Mouse (Mus musculus) lung, embryonic 14.5 days (tissue): Measurements from ENCODE around the gene Qdpr. TPM values are rescaled to one million over a fixed set of nuclear protein-coding genes. Genes with fewer than 3 reads are reported as not detected.

Source experiments
- ATAC-seq: fragments of 200-750 bp; cut with Nextera tagmentation; 2 replicates; pipeline ENCODE4 v1.8.0; 2017; ENCODE audit warnings: mild to moderate bottlenecking, moderate TSS enrichment, moderate library complexity; ENCODE audit not compliant: insufficient read depth
- DNase-seq: peaks from one replicate; pipeline ENCODE4 v3.0.0-alpha.2; 2015
- H3K27ac ChIP-seq: fragments of 300-500 bp; sonication (generic); 2 replicates; pipeline ENCODE4 v1.5.1; 2014; ENCODE audit warnings: low read depth, mild to moderate bottlenecking, moderate library complexity
- H3K27me3 ChIP-seq: fragments of 300-500 bp; sonication (generic); 2 replicates; pipeline ENCODE4 v1.6.1; 2014; ENCODE audit warnings: low read length, control low read depth; ENCODE audit not compliant: insufficient read depth
- H3K36me3 ChIP-seq: fragments of 300-500 bp; sonication (generic); 2 replicates; pipeline ENCODE4 v1.6.1; 2014; ENCODE audit warnings: control low read depth; ENCODE audit not compliant: insufficient read depth
- H3K4me1 ChIP-seq: fragments of 300-500 bp; sonication (generic); 2 replicates; pipeline ENCODE4 v1.6.1; 2014; ENCODE audit warnings: antibody characterized with exemption, control low read depth; ENCODE audit not compliant: insufficient read depth
- H3K4me2 ChIP-seq: fragments of 300-500 bp; sonication (generic); 2 replicates; pipeline ENCODE4 v1.6.1; 2014; ENCODE audit warnings: mild to moderate bottlenecking
- H3K4me3 ChIP-seq: fragments of 300-500 bp; sonication (generic); 2 replicates; pipeline ENCODE4 v1.5.1; 2014; ENCODE audit warnings: low read depth, low read length
- H3K9ac ChIP-seq: fragments of 300-500 bp; sonication (generic); 2 replicates; pipeline ENCODE4 v1.6.1; 2014
- H3K9me3 ChIP-seq: fragments of 300-500 bp; sonication (generic); 2 replicates; pipeline ENCODE4 v1.6.1; 2016; ENCODE audit warnings: low read depth, low read length, control low read depth
- CTCF ChIP-seq: IDR thresholded peaks from 2 replicates; pipeline ENCODE4 v1.5.1; 2016; ENCODE audit warnings: antibody characterized with exemption, low read depth
- WGBS: fragments of 180-500 bp; shearing (Covaris S2); extraction: QIAGEN DNeasy Blood & Tissue Kit; methylation state at CpG from one replicate; pipeline ENCODE4 v1.1.7; 2014; 5-methylcytosine and 5-hydroxymethylcytosine counted together
- polyA plus RNA-seq: library from polyadenylated mRNA; unstranded; fragments of >200 nt; fragmentation: Nextera tagmentation; extraction: Ambion mirVana; gene quantifications from 2 replicates; pipeline ENCODE4 v1.2.1, GENCODE M21; 2014

Qdpr gene
- polyA plus RNA-seq, 1 experiment from 2014 or later: 122 TPM

GRCm38 (mm10) chr5:45494093-45494755, 44.2 kb upstream of the Qdpr start:
- peaks cover 39% of the 10 kb centered on the region for H3K36me3 ChIP-seq
- peak overlapping the region; percentile 82; the same call in 1 of the 2 replicates for H3K27ac ChIP-seq
- peak overlapping the region; percentile 77 for H3K4me3 ChIP-seq
- H3K4me1 ChIP-seq: no peaks in the 10 kb centered on the region
- H3K9me3 ChIP-seq: no peaks in the 10 kb centered on the region
- H3K27me3 ChIP-seq: no peaks in the 10 kb centered on the region
- TF ChIP-seq CTCF: no peak
- peak overlapping the region; percentile 87 for H3K4me2 ChIP-seq
- WGBS: 43% methylated on average over 9 of the region's 9 CpGs
- no peak for DNase-seq
- ATAC-seq: no peak; the same call in 1 of the 2 replicates
- H3K9ac ChIP-seq: peak overlapping the region; percentile 70

GRCm38 (mm10) chr5:45493191-45494092, 43.4 kb upstream of the Qdpr start, which contains the start of gene Lap3:
Gene Lap3, plus strand, starts transcription at chr5:45493374.
- H3K9ac ChIP-seq: peak within 1 kb of the TSS; percentile 70
- ATAC-seq: peak; percentile 97
- no peaks in the 10 kb centered on the region for H3K4me1 ChIP-seq
- H3K9me3 ChIP-seq: no peaks in the 10 kb centered on the region
- peaks cover 32% of the 10 kb centered on the region for H3K36me3 ChIP-seq
- peak within 1 kb of the TSS; percentile 87 for H3K4me2 ChIP-seq
- under 1% methylated on average over 78 of the region's 78 CpGs for WGBS
- DNase-seq: peak; percentile 100
- H3K4me3 ChIP-seq: peak within 1 kb of the TSS; percentile 77
- no peaks in the 10 kb centered on the region for H3K27me3 ChIP-seq
- H3K27ac ChIP-seq: peak within 1 kb of the TSS; percentile 82
- TF ChIP-seq CTCF: peak; percentile 44; the same call in 1 of the 2 replicates

GRCm38 (mm10) chr5:45491776-45492175, 41.7 kb upstream of the Qdpr start:
- H3K9ac ChIP-seq: no peak overlapping the region
- H3K9me3 ChIP-seq: no peaks in the 10 kb centered on the region
- WGBS: 64% methylated on average over 4 of the region's 4 CpGs
- H3K4me2 ChIP-seq: no peak overlapping the region
- H3K4me3 ChIP-seq: no peak overlapping the region
- DNase-seq (no peak), ATAC-seq (no peak)
- no peak overlapping the region for H3K27ac ChIP-seq
- H3K27me3 ChIP-seq: no peaks in the 10 kb centered on the region
- peaks cover 15% of the 10 kb centered on the region for H3K36me3 ChIP-seq
- H3K4me1 ChIP-seq: no peaks in the 10 kb centered on the region
- no peak for TF ChIP-seq CTCF

- no peaks in the 10 kb centered on the region for H3K9me3 ChIP-seq
- H3K27me3 ChIP-seq: no peaks in the 10 kb centered on the region
- no peak for TF ChIP-seq CTCF
- H3K4me1 ChIP-seq: no peaks in the 10 kb centered on the region
- no peak overlapping the region for H3K9ac ChIP-seq
- H3K36me3 ChIP-seq: no peaks in the 10 kb centered on the region
- WGBS: 71% methylated on average over 1 of the region's 1 CpGs
- ATAC-seq (no peak), DNase-seq (no peak)
- H3K4me3 ChIP-seq: no peak overlapping the region
- no peak overlapping the region for H3K27ac ChIP-seq
- no peak overlapping the region for H3K4me2 ChIP-seq
Measured at GRCm38 (mm10) chr5:45483654-45484053, 33.6 kb upstream of the Qdpr start.

GRCm38 (mm10) chr5:45482607-45483006, 32.6 kb upstream of the Qdpr start:
- Histone ChIP-seq H3K4me2 (no peak overlapping the region), H3K4me3 (no peak overlapping the region), H3K9ac (no peak overlapping the region), H3K36me3 (no peaks in the 10 kb centered on the region), H3K4me1 (no peaks in the 10 kb centered on the region), H3K9me3 (no peaks in the 10 kb centered on the region), H3K27ac (no peak overlapping the region), H3K27me3 (no peaks in the 10 kb centered on the region)
- 48% methylated on average over 3 of the region's 3 CpGs for WGBS
- ATAC-seq (no peak), DNase-seq (no peak)
- TF ChIP-seq CTCF: no peak

- Histone ChIP-seq H3K27ac (no peak overlapping the region), H3K27me3 (no peaks in the 10 kb centered on the region), H3K9ac (no peak overlapping the region), H3K4me3 (no peak overlapping the region), H3K36me3 (no peaks in the 10 kb centered on the region), H3K9me3 (no peaks in the 10 kb centered on the region), H3K4me1 (no peaks in the 10 kb centered on the region), H3K4me2 (no peak overlapping the region)
- DNase-seq: no peak
- WGBS: 78% methylated on average over 2 of the region's 2 CpGs
- no peak for ATAC-seq
- no peak for TF ChIP-seq CTCF
Measured at GRCm38 (mm10) chr5:45481125-45481524, 31.1 kb upstream of the Qdpr start.

- Histone ChIP-seq H3K9me3 (no peaks in the 10 kb centered on the region), H3K36me3 (no peaks in the 10 kb centered on the region), H3K9ac (no peak overlapping the region), H3K4me1 (no peaks in the 10 kb centered on the region), H3K27ac (no peak overlapping the region), H3K27me3 (no peaks in the 10 kb centered on the region), H3K4me3 (no peak overlapping the region), H3K4me2 (no peak overlapping the region)
- DNase-seq (no peak), ATAC-seq (no peak)
- 83% methylated on average over 1 of the region's 1 CpGs for WGBS
- no peak for TF ChIP-seq CTCF
Measured at GRCm38 (mm10) chr5:45480066-45480465, 30.0 kb upstream of the Qdpr start.
